Mouse (Mus musculus) testis, postnatal 14 days (tissue): ENCODE data around the gene Gnas.

ENCODE experiments used
- DNase-seq: peaks from one replicate; pipeline ENCODE4 v3.0.0; 2021; ENCODE audit warnings: low spot score

Gnas gene

GRCm38 (mm10) chr2:174284011-174284410, at the start of gene Gnas:
Gnas (plus strand) TSS chr2:174284320.
- DNase-seq: no peak

- DNase-seq: no peak
Observed at GRCm38 (mm10) chr2:174242431-174242830, 41.7 kb upstream of the Gnas start.

- no peak for DNase-seq
Observed at GRCm38 (mm10) chr2:174251963-174252362, 32.2 kb upstream of the Gnas start.

- DNase-seq: no peak
Observed at GRCm38 (mm10) chr2:174257312-174257711, 26.8 kb upstream of the Gnas start.

GRCm38 (mm10) chr2:174260004-174260403, 24.1 kb upstream of the Gnas start:
- DNase-seq: no peak

GRCm38 (mm10) chr2:174260908-174261800, 23.0 kb upstream of the Gnas start:
- DNase-seq: no peak

GRCm38 (mm10) chr2:174261801-174262200, 22.3 kb upstream of the Gnas start:
- no peak for DNase-seq

GRCm38 (mm10) chr2:174263110-174263815, 20.9 kb upstream of the Gnas start:
- DNase-seq: no peak

- DNase-seq: no peak
Observed at GRCm38 (mm10) chr2:174264248-174264647, 19.9 kb upstream of the Gnas start.

- DNase-seq: no peak
Observed at GRCm38 (mm10) chr2:174270416-174270815, 13.7 kb upstream of the Gnas start.

- DNase-seq: no peak
Observed at GRCm38 (mm10) chr2:174271459-174271858, 12.7 kb upstream of the Gnas start.

GRCm38 (mm10) chr2:174273131-174273530, 11.0 kb upstream of the Gnas start:
- DNase-seq: no peak

- DNase-seq: no peak
Observed at GRCm38 (mm10) chr2:174273961-174274360, 10.2 kb upstream of the Gnas start.

GRCm38 (mm10) chr2:174279771-174280170, 4.3 kb upstream of the Gnas start:
- DNase-seq: no peak

- no peak for DNase-seq
Observed at GRCm38 (mm10) chr2:174283341-174283740, 779 bp upstream of the Gnas start.

- DNase-seq: no peak
Observed at GRCm38 (mm10) chr2:174284807-174285457, 812 bp downstream of the Gnas start.

- no peak for DNase-seq
Observed at GRCm38 (mm10) chr2:174285921-174286470, 1.9 kb downstream of the Gnas start.

GRCm38 (mm10) chr2:174287921-174288320, 3.8 kb downstream of the Gnas start:
- no peak for DNase-seq

- DNase-seq: no peak
Observed at GRCm38 (mm10) chr2:174288673-174289430, 4.7 kb downstream of the Gnas start.

GRCm38 (mm10) chr2:174291029-174291661, 7.0 kb downstream of the Gnas start:
- DNase-seq: no peak

GRCm38 (mm10) chr2:174291662-174292030, 7.5 kb downstream of the Gnas start:
- no peak for DNase-seq
